Mouse (Mus musculus) testis, adult 2 months (tissue): Measurements from ENCODE around the gene Slc52a3.
A peak's percentile ranks its signal among the peaks of the same experiment; 100 is the strongest.

ENCODE experiments used
- CTCF ChIP-seq: fragments of 200-500 bp; IDR thresholded peaks from 2 replicates; pipeline ENCODE4 v1.5.1; 2012; ENCODE audit warnings: low read depth, mild to moderate bottlenecking, inconsistent platforms, low read length, moderate library complexity; ENCODE audit not compliant: control insufficient read depth, insufficient read depth, insufficient replicate concordance
- POLR2A ChIP-seq: fragments of 200-500 bp; IDR thresholded peaks from 2 replicates; pipeline ENCODE4 v1.6.1; 2012; ENCODE audit warnings: low read depth, mild to moderate bottlenecking, inconsistent platforms, low read length, moderate library complexity; ENCODE audit not compliant: control insufficient read depth

GRCm38 (mm10) chr2:151970191-151971172, 25.8 kb upstream of the Slc52a3 start:
- TF ChIP-seq CTCF = no peak
- peak; percentile 88; the same call in 1 of the 2 replicates for TF ChIP-seq POLR2A
